Mouse (Mus musculus): ENCODE results near the gene Nod2. TPM values are rescaled to one million over a fixed set of nuclear protein-coding genes. Genes with fewer than 3 reads are reported as not detected.

Gene Nod2
- polyA plus RNA-seq, 1 experiment from 2014 or later = 0.28 TPM

- Histone ChIP-seq H3K4me3 (replicated peaks; ENCODE audit: low read length) (peak overlapping the region; percentile 58), H3K27ac (ENCODE audit: low read length) (peak overlapping the region; percentile 42; the same call in 1 of the 2 replicates), H3K4me2 (ENCODE audit: low read depth, low read length) (peak overlapping the region; percentile 95), H3K4me1 (ENCODE audit: control insufficient read depth, insufficient read depth, low read length) (peaks cover 9% of the 10 kb centered on the region; the same call in 1 of the 2 replicates), H3K27me3 (ENCODE audit: control insufficient read depth, insufficient read depth, low read length) (peaks cover 13% of the 10 kb centered on the region; the same call in 1 of the 2 replicates), H3K36me3 (ENCODE audit: control insufficient read depth, insufficient read depth, low read length) (no peaks in the 10 kb centered on the region), H3K9ac (ENCODE audit: low read length) (peak overlapping the region; percentile 83), H3K9me3 (replicated peaks; ENCODE audit: control insufficient read depth, low read length) (no peaks in the 10 kb centered on the region)
- WGBS = under 1% methylated on average over 100 of the region's 105 CpGs
- ATAC-seq (ENCODE audit: insufficient read depth, low FRiP score) = peak; percentile 79
Observed at GRCm38 (mm10) chr8:88627265-88627991, 19.7 kb upstream of the Nod2 start.

- H3K4me1 ChIP-seq (ENCODE audit: control insufficient read depth, insufficient read depth, low read length) = peaks cover 9% of the 10 kb centered on the region; the same call in 1 of the 2 replicates
- peak overlapping the region; percentile 83 for H3K9ac ChIP-seq (ENCODE audit: low read length)
- H3K4me2 ChIP-seq (ENCODE audit: low read depth, low read length) = peak overlapping the region; percentile 95
- H3K9me3 ChIP-seq (replicated peaks; ENCODE audit: control insufficient read depth, low read length) = no peaks in the 10 kb centered on the region
- H3K4me3 ChIP-seq (replicated peaks; ENCODE audit: low read length) = peak overlapping the region; percentile 58
- H3K27ac ChIP-seq (ENCODE audit: low read length) = no peak overlapping the region
- 0 out of 2 replicates have a peak, but pooled peaks have one; percentile 9 for ATAC-seq (ENCODE audit: insufficient read depth, low FRiP score)
- H3K27me3 ChIP-seq (ENCODE audit: control insufficient read depth, insufficient read depth, low read length) = 0 out of 2 replicates have a peak, but pooled peaks cover 10% of the 10 kb centered on the region
- H3K36me3 ChIP-seq (ENCODE audit: control insufficient read depth, insufficient read depth, low read length) = no peaks in the 10 kb centered on the region
- WGBS = 63% methylated on average over 14 of the region's 14 CpGs
Observed at GRCm38 (mm10) chr8:88628001-88628774, 18.9 kb upstream of the Nod2 start.

GRCm38 (mm10) chr8:88630225-88630624 lies 16.9 kb upstream of the Nod2 start:
- H3K36me3 ChIP-seq (ENCODE audit: control insufficient read depth, insufficient read depth, low read length) = no peaks in the 10 kb centered on the region
- peaks cover 9% of the 10 kb centered on the region; the same call in 1 of the 2 replicates for H3K4me1 ChIP-seq (ENCODE audit: control insufficient read depth, insufficient read depth, low read length)
- no peak for ATAC-seq (ENCODE audit: insufficient read depth, low FRiP score)
- no peak overlapping the region for H3K27ac ChIP-seq (ENCODE audit: low read length)
- no peaks in the 10 kb centered on the region for H3K9me3 ChIP-seq (replicated peaks; ENCODE audit: control insufficient read depth, low read length)
- no peak overlapping the region for H3K4me2 ChIP-seq (ENCODE audit: low read depth, low read length)
- 0 out of 2 replicates have a peak, but pooled peaks cover 10% of the 10 kb centered on the region for H3K27me3 ChIP-seq (ENCODE audit: control insufficient read depth, insufficient read depth, low read length)
- WGBS = 78% methylated on average over 4 of the region's 4 CpGs
- no peak overlapping the region for H3K9ac ChIP-seq (ENCODE audit: low read length)
- no peak overlapping the region for H3K4me3 ChIP-seq (replicated peaks; ENCODE audit: low read length)

GRCm38 (mm10) chr8:88631081-88631480 lies 16.0 kb upstream of the Nod2 start:
- ATAC-seq (ENCODE audit: insufficient read depth, low FRiP score) = no peak
- H3K36me3 ChIP-seq (ENCODE audit: control insufficient read depth, insufficient read depth, low read length) = no peaks in the 10 kb centered on the region
- peaks cover 9% of the 10 kb centered on the region; the same call in 1 of the 2 replicates for H3K4me1 ChIP-seq (ENCODE audit: control insufficient read depth, insufficient read depth, low read length)
- no peaks in the 10 kb centered on the region for H3K9me3 ChIP-seq (replicated peaks; ENCODE audit: control insufficient read depth, low read length)
- no peak overlapping the region for H3K27ac ChIP-seq (ENCODE audit: low read length)
- H3K4me2 ChIP-seq (ENCODE audit: low read depth, low read length) = no peak overlapping the region
- H3K9ac ChIP-seq (ENCODE audit: low read length) = no peak overlapping the region
- H3K4me3 ChIP-seq (replicated peaks; ENCODE audit: low read length) = no peak overlapping the region
- H3K27me3 ChIP-seq (ENCODE audit: control insufficient read depth, insufficient read depth, low read length) = 0 out of 2 replicates have a peak, but pooled peaks cover 9% of the 10 kb centered on the region

- Histone ChIP-seq H3K4me1 (ENCODE audit: control insufficient read depth, insufficient read depth, low read length) (no peaks in the 10 kb centered on the region), H3K4me2 (ENCODE audit: low read depth, low read length) (no peak overlapping the region), H3K9me3 (replicated peaks; ENCODE audit: control insufficient read depth, low read length) (no peaks in the 10 kb centered on the region), H3K9ac (ENCODE audit: low read length) (no peak overlapping the region), H3K36me3 (ENCODE audit: control insufficient read depth, insufficient read depth, low read length) (no peaks in the 10 kb centered on the region), H3K27me3 (ENCODE audit: control insufficient read depth, insufficient read depth, low read length) (0 out of 2 replicates have a peak, but pooled peaks cover 5% of the 10 kb centered on the region), H3K4me3 (replicated peaks; ENCODE audit: low read length) (no peak overlapping the region), H3K27ac (ENCODE audit: low read length) (no peak overlapping the region)
- ATAC-seq (ENCODE audit: insufficient read depth, low FRiP score) = peak; percentile 41; the same call in 1 of the 2 replicates
- 75% methylated on average over 7 of the region's 7 CpGs for WGBS
Observed at GRCm38 (mm10) chr8:88633343-88633765, 13.8 kb upstream of the Nod2 start.

GRCm38 (mm10) chr8:88635474-88636397 lies 11.4 kb upstream of the Nod2 start, which contains the start of gene Snx20:
TSS of gene Snx20 (minus strand) at chr8:88636128.
- Histone ChIP-seq H3K36me3 (ENCODE audit: control insufficient read depth, insufficient read depth, low read length) (no peaks in the 10 kb centered on the region), H3K4me2 (ENCODE audit: low read depth, low read length) (0 out of 2 replicates have a peak within 1 kb of the TSS, but pooled peaks have one; percentile 6), H3K9me3 (replicated peaks; ENCODE audit: control insufficient read depth, low read length) (no peaks in the 10 kb centered on the region), H3K4me3 (replicated peaks; ENCODE audit: low read length) (peak within 1 kb of the TSS; percentile 30), H3K27ac (ENCODE audit: low read length) (peak within 1 kb of the TSS; percentile 48; the same call in 1 of the 2 replicates), H3K4me1 (ENCODE audit: control insufficient read depth, insufficient read depth, low read length) (no peaks in the 10 kb centered on the region), H3K27me3 (ENCODE audit: control insufficient read depth, insufficient read depth, low read length) (no peaks in the 10 kb centered on the region), H3K9ac (ENCODE audit: low read length) (peak within 1 kb of the TSS; percentile 4; the same call in 1 of the 2 replicates)
- 68% methylated on average over 14 of the region's 14 CpGs for WGBS
- ATAC-seq (ENCODE audit: insufficient read depth, low FRiP score) = no peak

- no peak overlapping the region for H3K9ac ChIP-seq (ENCODE audit: low read length)
- no peaks in the 10 kb centered on the region for H3K27me3 ChIP-seq (ENCODE audit: control insufficient read depth, insufficient read depth, low read length)
- H3K4me3 ChIP-seq (replicated peaks; ENCODE audit: low read length) = no peak overlapping the region
- H3K4me1 ChIP-seq (ENCODE audit: control insufficient read depth, insufficient read depth, low read length) = no peaks in the 10 kb centered on the region
- WGBS = 73% methylated on average over 9 of the region's 9 CpGs
- H3K9me3 ChIP-seq (replicated peaks; ENCODE audit: control insufficient read depth, low read length) = no peaks in the 10 kb centered on the region
- H3K36me3 ChIP-seq (ENCODE audit: control insufficient read depth, insufficient read depth, low read length) = no peaks in the 10 kb centered on the region
- H3K4me2 ChIP-seq (ENCODE audit: low read depth, low read length) = no peak overlapping the region
- no peak for ATAC-seq (ENCODE audit: insufficient read depth, low FRiP score)
- no peak overlapping the region for H3K27ac ChIP-seq (ENCODE audit: low read length)
Observed at GRCm38 (mm10) chr8:88637092-88638000, 9.8 kb upstream of the Nod2 start.

- Histone ChIP-seq H3K4me1 (ENCODE audit: control insufficient read depth, insufficient read depth, low read length) (no peaks in the 10 kb centered on the region), H3K27me3 (ENCODE audit: control insufficient read depth, insufficient read depth, low read length) (no peaks in the 10 kb centered on the region), H3K27ac (ENCODE audit: low read length) (no peak overlapping the region), H3K36me3 (ENCODE audit: control insufficient read depth, insufficient read depth, low read length) (no peaks in the 10 kb centered on the region), H3K4me3 (replicated peaks; ENCODE audit: low read length) (no peak overlapping the region), H3K9ac (ENCODE audit: low read length) (no peak overlapping the region), H3K9me3 (replicated peaks; ENCODE audit: control insufficient read depth, low read length) (no peaks in the 10 kb centered on the region), H3K4me2 (ENCODE audit: low read depth, low read length) (no peak overlapping the region)
- WGBS = 88% methylated on average over 3 of the region's 3 CpGs
- ATAC-seq (ENCODE audit: insufficient read depth, low FRiP score) = no peak
Observed at GRCm38 (mm10) chr8:88638908-88639307, 8.2 kb upstream of the Nod2 start.
